Mouse (Mus musculus): Measurements from ENCODE around the gene Plpp7.

Plpp7 gene

DNA sequence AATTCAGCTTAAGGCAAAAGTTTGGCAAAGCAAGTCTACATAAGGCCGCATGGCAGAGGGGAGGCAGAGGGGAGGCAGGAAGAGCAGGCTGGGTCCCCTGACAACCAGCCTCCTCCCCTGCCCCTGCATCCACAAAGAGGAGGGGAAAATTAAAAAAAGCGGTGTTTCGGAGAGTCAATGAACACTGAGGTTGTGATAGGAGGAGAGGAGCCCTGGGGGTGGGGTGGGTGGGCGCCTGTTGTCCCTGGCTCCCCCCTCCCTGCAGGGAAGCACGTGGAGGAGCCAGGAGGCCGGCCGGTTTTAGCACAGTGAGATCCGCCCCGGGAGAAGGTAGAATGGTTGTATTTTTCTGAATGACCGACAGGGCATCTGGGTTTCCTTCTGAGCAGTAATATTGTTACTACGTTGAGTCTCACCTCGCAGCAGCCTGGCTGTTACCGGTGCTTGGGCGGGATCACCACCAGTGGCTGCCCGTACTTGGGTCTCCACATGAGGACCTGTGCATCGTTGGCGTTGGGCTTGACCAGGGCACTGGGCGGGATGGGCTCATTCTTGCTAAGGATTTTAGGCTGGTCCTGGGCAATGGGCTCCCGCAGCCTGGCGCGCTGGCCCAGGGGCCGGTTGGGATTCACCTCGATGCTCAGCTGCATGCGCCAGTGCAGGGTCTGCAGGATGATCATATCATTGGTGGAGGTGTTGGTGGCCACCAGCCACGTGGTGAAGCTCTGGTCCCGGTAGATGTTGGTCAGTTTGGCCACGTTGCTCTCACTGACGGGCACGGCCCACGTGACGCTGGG lies 26.3 kb upstream of the Plpp7 start:
- DNase-seq (ENCODE audit: extremely low spot score, low spot score): no peak

DNA sequence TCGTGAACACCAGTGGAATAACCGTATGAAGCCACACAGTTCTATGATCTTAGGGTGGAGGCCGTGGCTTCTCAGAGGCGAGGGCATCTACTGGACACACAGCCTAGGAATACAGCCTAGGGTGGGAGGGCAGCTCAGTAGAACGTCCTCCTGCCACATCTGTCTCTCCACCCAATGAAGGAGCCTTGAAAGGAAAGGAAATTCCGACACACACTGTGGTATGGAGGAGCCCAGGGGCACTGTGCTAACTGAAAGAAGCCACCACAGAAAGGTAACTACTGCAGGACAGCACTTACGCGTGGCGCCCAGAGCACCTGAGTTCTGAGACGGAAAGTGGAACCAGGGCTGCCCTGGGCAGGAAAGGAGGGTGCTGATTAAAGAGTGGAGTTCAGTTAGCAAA lies 24.6 kb upstream of the Plpp7 start:
- DNase-seq (ENCODE audit: extremely low spot score, low spot score): no peak

DNA sequence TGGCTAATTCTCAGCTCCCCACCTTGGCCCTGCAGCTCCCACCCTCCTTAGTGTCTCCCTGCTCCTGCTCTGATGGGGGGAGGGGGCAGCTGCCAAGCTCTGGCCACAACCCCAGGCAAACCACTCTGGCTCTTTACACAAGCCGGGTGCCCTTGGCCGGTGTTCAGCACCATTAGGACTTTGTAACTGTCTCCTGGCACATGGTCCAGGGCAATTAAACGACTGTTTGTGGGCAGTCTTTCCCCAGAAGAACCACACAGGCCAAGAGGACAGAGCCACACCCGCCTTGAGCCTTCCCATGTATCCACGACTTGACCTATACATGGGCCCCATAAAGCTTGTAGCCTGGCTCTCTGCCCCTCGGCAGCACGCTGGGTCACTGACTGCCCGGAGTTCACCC lies 20.9 kb upstream of the Plpp7 start:
- no peak for DNase-seq (ENCODE audit: extremely low spot score, low spot score)

DNA sequence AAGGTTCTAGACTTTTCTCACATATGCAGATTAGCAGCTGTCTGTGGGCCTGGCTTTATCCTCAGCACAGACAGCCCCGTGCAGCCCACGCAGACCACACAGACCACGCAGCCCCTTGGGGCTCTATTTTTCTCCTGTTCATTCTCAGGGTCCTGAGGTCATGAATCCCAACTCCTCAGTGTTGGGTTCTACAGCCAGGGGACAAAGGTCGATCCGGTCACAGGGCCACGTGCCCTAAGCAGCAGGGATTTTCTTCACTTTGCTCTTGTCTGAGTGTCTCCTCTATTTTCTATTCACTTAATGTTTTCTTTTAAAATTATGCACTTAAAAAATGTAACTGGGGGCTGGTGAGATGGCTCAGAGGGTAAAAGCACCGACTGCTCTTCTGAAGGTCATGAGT lies 20.0 kb upstream of the Plpp7 start:
- DNase-seq (ENCODE audit: extremely low spot score, low spot score): no peak

DNA sequence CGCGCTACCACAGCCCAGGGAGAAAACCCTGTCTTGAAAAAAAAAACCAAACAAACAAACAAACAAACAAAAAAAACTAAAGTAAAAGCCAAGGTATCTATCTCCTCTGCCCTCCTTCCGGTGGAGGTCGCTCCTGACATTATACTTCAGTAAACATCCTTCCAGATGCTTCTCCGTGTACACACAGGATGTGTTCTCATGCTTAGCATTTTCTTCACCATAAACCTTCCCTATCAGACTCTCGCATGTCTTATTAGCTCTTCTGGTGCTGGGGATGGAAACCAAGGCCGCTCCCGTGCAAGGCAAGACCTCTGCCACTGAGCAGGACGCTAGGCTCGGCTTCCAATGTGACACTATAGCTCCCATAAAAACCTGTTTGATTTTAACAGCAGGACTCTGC lies 17.6 kb upstream of the Plpp7 start:
- no peak for DNase-seq (ENCODE audit: extremely low spot score, low spot score)

DNA sequence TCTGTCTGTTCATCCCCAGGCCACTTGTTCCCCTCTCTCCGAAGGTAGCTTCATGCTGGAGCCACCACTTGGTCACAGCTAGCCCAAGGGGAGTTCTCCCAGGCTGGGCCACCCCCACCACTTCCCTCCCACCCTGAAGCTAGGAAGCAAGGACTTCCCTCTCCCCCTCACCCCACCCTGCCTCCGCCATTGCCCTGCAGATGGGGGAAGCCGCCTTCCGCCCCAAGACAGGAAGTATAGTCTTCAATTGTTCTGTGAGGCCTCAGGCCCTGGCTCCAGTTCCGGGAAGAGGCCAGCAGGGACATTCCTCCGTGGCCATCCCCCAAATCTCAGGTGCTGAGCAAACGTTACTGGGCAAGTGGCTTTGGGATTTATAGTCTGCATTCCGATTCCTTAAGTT lies 16.8 kb upstream of the Plpp7 start:
- DNase-seq (ENCODE audit: extremely low spot score, low spot score): no peak

DNA sequence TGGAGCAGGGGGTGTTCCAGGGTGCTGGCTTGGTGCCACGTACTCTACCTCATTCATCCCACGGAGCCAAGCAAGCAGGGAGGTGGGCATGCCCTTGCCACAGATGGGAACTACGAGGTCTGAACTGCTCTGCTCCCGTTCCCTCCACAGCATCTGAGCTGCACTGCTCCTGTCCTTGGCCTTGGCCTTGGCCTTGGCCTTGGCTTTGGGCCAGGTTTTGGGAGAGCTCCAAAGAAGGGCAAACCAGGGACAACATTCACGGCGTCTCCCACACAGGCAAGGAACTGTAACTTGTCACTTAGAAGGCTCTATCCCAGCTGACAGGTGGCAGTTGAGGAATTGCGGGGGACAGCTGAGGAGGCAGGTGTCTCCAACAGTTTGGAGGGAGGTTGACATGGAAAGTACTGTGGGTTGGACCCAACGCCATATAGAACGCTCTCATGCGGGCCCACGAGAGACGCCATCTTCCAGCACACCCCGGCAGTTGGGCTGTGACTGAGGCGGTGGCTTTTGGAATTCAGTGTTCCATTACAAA lies 16.1 kb upstream of the Plpp7 start:
- no peak for DNase-seq (ENCODE audit: extremely low spot score, low spot score)

DNA sequence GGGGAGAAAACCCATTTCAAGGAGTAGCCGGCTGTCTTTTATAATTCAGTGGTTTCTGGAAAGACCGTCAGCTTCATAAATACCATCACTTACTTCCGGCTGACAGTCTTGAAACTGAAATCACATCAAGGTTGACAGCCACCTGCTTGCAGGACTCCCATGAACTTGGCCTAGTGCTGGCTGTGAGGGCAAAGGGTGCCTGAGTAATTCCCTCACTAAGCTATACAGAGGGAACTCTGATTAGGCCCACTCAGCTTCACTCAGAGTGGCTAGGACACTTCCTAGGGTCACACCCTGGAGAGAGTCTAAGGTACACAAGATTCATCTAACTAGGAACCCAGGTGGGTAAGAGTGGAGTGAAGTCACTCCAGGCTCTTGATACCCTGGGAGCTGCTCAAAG lies 14.6 kb upstream of the Plpp7 start:
- DNase-seq (ENCODE audit: extremely low spot score, low spot score): no peak

DNA sequence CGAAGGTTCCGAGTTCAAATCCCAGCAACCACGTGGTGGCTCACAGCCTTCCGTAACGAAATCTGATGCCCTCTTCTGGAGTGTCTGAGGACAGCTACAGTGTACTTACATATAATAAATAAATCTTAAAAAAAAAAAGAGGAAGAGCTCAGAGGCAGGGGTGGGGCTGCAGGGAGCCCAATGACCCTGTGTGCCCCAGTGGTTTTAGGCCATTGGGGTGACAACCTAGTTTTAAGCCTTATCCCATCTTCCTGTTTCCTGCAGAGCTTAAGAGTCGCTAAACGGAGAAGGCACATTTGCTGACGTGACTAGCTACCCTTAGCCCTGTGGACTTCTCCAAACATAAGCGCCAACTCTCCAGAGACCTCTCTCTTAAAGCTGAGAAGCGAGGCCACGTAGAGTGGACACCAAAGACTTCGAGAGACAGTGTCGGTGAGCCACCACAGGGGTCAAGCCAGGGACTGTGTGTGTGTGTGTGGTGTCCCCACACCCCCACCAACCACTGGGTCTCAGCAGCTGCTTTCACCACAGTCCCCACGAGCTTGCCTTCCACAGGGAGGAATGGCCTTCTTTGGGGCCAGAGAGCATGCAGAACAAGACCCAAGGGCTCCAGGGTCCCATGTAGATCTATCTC lies 13.9 kb upstream of the Plpp7 start:
- DNase-seq (ENCODE audit: extremely low spot score, low spot score): no peak

DNA sequence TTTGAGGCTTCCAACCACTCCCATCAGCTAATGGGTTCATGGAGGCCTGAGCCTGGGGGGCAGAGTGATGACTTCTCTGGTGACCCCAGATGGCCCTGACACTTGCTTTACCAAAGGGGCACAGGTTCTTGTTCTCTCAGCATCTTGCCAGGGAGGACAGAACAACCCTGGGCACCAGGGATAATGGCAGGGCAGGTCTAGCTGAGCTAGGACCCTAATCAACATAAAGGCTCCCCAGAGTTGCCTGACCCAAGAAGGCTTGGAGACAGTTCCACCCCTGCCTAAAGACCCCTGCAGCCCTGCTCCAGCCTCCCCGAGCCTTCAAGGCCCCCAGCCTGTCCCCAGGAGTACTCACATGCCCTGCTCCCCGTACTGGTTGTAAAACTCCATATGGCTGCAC lies 13.1 kb upstream of the Plpp7 start:
- DNase-seq (ENCODE audit: extremely low spot score, low spot score): no peak

DNA sequence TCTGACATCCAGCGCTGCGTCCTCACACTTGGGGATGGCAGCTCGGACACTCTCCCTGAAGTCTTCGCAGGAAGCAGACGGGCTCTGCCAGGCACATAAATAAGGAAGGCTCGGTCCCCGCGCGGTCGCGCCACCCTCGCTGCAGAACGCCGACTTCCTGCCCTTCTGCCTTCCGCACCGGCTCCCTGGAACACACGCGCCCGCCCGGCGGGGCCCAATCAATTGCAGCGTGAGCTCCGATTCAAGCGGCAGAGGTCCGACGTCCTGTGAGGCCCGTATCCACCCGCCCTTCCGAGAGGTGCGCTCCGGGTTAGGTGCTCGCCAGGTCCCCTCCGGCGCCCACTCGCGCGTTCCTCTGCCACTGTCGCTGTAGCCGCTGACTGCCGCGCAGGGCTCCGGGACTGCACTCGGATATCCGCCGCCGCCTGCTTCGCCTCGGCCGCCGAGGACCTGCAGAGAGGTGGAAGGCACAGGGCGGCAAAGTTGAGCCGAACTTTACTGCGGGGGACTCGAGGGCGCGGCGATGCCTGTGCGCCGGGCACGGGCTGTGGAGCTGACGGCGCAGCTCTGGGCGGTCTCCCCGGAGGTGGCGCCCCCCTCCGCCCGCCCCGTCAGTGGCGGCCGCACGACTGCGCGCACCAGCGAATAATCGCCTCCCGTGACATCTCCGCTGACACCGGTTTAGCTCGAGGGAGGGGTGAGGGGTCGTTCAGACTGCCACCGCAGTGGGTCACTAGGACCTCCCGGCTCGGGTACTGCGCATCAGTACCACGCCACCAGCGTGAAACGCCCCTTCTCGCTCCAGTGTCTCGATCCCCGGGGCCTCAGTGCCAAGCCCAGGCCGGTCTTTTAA lies 11.9 kb upstream of the Plpp7 start:
- peak; percentile 57 for DNase-seq (ENCODE audit: extremely low spot score, low spot score)

DNA sequence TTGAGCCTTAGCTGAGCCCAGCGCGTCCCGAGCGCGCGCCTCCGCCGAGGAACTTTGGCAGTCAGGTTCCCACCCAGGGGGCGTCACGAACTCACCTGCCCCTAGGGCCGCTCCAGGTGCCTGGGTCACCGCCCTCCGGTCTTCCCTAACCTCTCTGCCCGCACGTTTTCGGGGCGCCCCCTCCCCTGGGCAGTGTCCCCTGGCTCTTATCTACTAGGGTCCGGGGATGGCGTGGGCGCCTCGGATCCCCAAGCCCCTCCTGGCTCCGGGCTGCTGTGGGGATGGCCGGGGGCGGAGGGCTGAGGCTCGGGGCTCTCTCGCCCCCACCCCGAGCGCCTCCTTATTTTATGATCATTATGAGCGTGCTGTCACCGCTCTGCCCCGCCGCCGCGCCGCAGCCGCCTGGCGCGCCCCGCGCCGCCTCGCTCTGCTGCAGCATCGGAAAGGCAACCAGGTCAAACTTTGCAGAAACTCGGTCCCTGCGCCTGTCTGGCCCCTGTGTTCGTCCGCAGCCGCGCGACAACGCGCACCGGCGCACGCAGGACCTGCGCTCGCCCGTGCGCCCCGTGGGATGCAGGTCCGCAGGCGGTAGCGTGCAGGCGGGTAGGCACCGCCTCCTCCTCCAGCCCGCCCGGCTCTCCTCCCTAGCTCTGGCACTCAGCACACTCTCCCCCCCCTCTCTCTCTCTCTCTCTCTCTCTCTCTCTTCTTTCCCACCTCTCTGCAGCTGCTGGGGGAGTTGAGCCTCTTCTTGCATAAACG lies 11.0 kb upstream of the Plpp7 start, which contains the start of gene Fam78a:
TSS of gene Fam78a (minus strand) at position 747 of the 761 bp plus-strand sequence.
- peak; percentile 63 for DNase-seq (ENCODE audit: extremely low spot score, low spot score)

DNA sequence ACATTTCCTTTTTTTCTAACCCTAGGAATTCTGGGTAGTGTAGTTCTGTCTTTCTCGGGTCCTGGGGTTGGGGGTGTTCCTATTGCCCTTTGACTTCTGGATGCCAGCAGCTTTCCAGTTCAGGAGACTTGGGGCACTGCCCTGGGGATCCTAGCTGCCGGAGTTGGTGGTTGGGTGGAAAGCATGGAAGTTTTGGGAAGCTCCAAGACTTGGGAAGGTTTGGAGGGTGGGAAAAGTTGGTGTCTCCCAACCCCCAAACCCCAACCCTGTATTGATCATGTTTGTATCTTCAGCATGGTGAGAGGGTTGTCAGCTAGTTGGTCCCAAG lies 10.5 kb upstream of the Plpp7 start:
- no peak for DNase-seq (ENCODE audit: extremely low spot score, low spot score)

DNA sequence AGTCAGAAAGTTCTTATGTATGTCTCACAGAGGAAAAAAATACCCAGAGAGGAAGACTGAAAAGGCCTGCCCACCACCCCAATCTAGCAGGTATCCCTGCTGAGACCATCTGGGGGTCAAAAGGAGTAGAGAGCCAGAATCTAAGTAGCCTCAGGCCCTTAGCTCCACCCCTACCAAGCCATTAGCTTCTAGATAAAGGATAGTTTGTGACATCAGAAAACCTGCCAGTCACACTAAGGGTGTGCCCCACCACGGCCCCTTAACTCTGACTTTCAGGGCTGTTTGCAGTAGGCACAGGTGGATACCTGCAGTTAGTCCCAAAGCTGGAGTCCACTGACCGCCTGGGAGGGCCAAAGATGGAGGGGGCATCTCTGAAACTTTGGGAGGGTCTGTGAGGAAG lies 10.1 kb upstream of the Plpp7 start:
- DNase-seq (ENCODE audit: extremely low spot score, low spot score): no peak

DNA sequence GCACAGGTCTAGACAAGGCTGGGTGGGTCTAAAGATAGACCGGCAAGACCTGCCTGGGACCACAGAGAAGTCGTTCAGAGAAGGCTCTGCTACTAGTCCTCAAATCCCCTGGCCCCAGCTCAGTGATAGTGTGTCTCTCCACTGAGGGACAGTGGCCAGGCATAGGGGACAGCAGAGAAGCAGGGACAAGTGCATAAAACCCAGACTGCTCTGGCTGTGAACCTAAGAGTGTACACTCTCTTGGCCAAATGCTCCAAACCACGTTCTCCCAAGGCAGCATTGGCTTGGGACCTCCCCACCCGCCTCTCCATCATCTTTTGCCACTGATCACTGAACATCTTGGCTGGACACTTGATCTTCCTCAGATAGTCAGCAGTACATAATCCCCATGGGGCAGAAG lies 7.7 kb upstream of the Plpp7 start:
- DNase-seq (ENCODE audit: extremely low spot score, low spot score): no peak

DNA sequence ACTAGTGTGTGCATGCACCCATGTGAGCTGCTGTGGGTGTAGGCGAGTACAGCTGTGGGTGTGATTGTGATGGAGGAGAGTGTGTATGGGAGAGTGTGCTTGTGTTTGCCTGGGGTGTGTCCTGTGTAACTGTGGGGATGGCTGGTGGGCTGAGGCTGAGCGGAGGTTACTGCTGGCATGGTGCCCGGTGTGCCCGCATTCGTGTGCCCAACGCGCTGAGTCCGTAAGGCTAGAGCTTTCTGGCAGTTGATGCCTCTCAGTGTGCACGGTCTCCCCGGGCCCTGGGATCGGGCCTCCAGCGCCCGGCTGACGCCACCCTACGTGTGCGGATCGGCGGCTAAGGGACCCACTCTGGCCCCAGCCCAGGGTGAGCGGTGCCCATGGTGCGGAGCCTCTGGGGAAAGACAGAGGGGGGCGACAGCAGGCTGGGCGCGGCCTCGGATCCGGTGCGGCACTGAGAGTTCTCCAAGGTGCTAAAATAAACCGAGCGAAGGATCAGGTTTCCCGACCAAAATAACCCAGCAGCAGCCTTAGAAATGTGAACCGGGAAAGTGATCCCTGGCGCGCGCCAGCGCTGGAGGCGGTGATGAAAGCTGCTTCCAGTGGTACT lies 6.9 kb upstream of the Plpp7 start:
- DNase-seq (ENCODE audit: extremely low spot score, low spot score): no peak

DNA sequence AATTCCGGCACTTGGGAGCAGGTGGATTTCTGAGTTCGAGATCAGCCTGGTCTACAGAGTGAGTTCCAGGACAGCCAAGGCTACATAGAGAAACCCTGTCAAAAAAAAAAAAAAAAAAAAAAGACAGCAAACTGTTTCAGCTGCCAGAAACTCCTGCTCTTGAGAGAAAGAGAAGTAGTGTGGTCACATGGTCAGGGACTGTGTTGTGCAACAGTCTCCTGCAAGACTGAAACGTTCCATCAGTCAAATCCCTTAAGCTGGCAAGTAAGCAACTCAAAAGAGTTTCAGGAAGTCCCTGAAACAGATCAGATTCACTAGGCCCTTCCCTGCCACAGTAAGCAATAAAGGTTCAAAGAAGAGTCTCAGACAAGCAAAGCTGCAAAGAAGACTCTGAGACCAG lies 5.7 kb upstream of the Plpp7 start:
- DNase-seq (ENCODE audit: extremely low spot score, low spot score): no peak

DNA sequence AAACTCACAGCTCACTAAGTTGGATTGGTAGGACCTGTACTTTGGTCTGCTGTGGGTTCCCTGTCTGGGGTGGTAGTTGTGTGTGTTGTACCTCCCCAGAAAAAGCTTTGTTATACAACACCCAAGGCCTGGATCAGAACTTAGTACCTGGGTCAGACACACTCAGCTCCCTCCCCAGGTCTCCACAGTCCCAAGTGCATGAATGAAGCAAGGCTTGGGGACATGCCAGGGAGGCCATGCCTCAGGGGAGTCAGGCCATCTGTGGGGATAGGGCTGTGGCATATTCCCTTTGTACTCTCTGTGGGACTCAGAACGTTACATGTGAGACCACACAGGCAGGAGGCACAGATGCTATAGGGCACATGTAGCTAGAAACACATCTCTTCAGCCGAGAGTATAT lies 5.2 kb upstream of the Plpp7 start:
- no peak for DNase-seq (ENCODE audit: extremely low spot score, low spot score)

DNA sequence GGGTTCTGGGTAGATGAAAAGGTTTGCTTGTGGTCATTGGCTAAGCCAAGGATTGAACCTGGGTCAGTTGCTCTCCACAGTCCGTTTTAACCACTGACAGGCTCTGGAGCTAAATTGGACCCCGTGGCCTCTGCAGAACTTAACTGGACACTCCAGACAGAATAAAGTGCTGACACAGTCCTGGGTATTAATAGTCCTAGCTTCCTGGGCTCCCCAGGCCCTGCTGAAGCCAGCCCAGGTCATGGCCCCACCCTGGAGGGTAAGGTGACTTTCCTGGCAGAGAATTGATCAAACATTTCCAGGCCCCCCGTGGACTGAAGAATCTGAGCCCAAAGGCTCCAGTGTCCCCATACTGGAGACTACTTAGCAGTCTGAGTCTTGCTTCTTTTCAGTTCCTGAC lies 3.4 kb upstream of the Plpp7 start:
- no peak for DNase-seq (ENCODE audit: extremely low spot score, low spot score)

DNA sequence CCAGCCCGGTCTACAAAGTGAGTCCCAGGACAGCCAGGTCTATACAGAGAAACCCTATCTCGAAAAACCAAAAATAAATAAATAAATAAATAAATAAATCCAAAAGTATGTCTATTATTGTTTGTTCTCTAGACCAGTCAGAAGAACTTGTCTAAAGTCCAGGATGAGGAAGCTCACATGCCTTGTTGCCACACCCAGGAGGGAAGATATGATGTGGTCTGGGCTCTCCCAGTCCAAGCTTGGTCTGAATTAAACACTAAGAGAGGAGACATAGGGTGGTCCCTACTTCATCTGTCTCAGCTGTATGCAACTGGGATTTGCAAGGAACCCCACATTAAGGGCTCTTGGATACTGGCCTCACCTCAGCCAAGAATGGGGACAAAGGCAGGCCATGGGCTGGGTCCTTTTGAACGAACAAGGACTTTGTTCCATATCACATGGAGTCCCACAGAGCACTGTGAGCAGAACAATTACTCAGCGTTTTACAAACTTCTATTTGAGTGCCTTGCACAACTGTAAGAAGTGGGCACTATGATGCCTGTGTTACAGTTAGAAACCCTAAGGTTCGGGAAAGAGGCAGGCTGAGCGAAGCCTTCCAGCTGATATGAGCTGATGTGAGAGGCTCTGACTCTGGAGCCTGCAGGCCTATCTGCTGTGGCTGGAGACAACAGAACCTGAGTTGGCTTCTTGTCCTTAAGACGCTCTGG lies 1.2 kb upstream of the Plpp7 start:
- no peak for DNase-seq (ENCODE audit: extremely low spot score, low spot score)

DNA sequence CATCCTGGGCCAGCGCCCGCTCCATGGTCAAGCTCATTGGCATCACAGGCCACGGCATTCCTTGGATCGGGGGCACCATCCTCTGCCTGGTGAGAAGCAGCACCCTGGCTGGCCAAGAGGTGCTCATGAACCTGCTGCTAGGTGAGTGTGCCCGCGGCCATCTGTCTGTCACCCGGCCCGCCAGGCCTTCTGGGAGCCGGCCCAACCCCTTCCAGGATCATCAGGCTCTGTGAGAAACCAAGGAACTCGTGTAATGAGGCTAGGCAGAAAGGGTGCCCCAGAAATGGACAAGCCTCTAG lies 743 bp downstream of the Plpp7 start:
- no peak for DNase-seq (ENCODE audit: extremely low spot score, low spot score)

Measured in neural tube, embryonic 10.5 days (tissue).